ENCODE assay signal across 18 mouse cellular contexts in genomic region chr3:27610547-27610946, GRCm38 (mm10).
DNase-seq lines count a peak whose midpoint lies in the region; ATAC-seq and TF ChIP-seq lines count a peak whose summit lies in the region.
"Had no signal": no experiment of that assay in that cellular context is flagged by ENCODE, and none has a peak within 500 bp of the region (broad histone marks: within the 10 kb centered on the region; RNA-seq: fewer than 3 reads in every experiment).

No protein-coding gene starts in this region.

- H3K9me3 ChIP-seq in embryonic facial prominence, embryonic 14.5 days (ENCODE audit: control insufficient read depth, low read length): no peaks in the 10 kb centered on the region
- H3K9me3 ChIP-seq in embryonic facial prominence, embryonic 10.5 days: no peaks in the 10 kb centered on the region
- no peaks in the 10 kb centered on the region for H3K9me3 ChIP-seq in hindbrain, embryonic 10.5 days
- no peaks in the 10 kb centered on the region for H3K9me3 ChIP-seq in hindbrain, embryonic 13.5 days
- no peaks in the 10 kb centered on the region for H3K9me3 ChIP-seq in kidney, embryonic 15.5 days (replicated peaks)
- H3K9me3 ChIP-seq in limb, embryonic 13.5 days: no peaks in the 10 kb centered on the region
- no peaks in the 10 kb centered on the region for H3K9me3 ChIP-seq in stomach, postnatal 0 days (ENCODE audit: control insufficient read depth, low read length)
- H3K9me3 ChIP-seq: forebrain, embryonic 15.5 days; midbrain, embryonic 12.5 days; neural tube, embryonic 13.5 days; stomach, embryonic 15.5 days had no signal

- H3K4me3 ChIP-seq in embryonic facial prominence, embryonic 14.5 days (ENCODE audit: low read depth, low read length): no peak overlapping the region
- no peak overlapping the region for H3K4me3 ChIP-seq in embryonic facial prominence, embryonic 10.5 days
- H3K4me3 ChIP-seq in hindbrain, embryonic 10.5 days: no peak overlapping the region
- H3K4me3 ChIP-seq in hindbrain, embryonic 13.5 days: no peak overlapping the region
- no peak overlapping the region for H3K4me3 ChIP-seq in kidney, embryonic 15.5 days (replicated peaks)
- H3K4me3 ChIP-seq in limb, embryonic 13.5 days: no peak overlapping the region
- no peak overlapping the region for H3K4me3 ChIP-seq in stomach, postnatal 0 days (ENCODE audit: low read depth, low read length)
- H3K4me3 ChIP-seq: forebrain, embryonic 15.5 days; midbrain, embryonic 12.5 days; neural tube, embryonic 13.5 days; stomach, embryonic 15.5 days had no signal

- ATAC-seq in embryonic facial prominence, embryonic 14.5 days (ENCODE audit: low read depth): no peak
- ATAC-seq in hindbrain, embryonic 13.5 days (ENCODE audit: low FRiP score): no peak
- no peak for ATAC-seq in kidney, embryonic 15.5 days (replicated peaks; ENCODE audit: low FRiP score)
- no peak for ATAC-seq in limb, embryonic 13.5 days (ENCODE audit: low FRiP score, low read depth)
- no peak for ATAC-seq in stomach, postnatal 0 days (ENCODE audit: low FRiP score, low TSS enrichment)
- ATAC-seq: forebrain, embryonic 15.5 days had no signal

- no peak for TF ChIP-seq CTCF in stomach, postnatal 0 days (IDR thresholded peaks at IDR 0.05; ENCODE audit: low read depth)

- DNase-seq in embryonic facial prominence, embryonic 14.5 days (ENCODE audit: low spot score): no peak
- no peak for DNase-seq in embryonic facial prominence, embryonic 10.5 days (ENCODE audit: low spot score)
- no peak for DNase-seq in hindbrain, embryonic 10.5 days (ENCODE audit: low spot score)
- DNase-seq in stomach, postnatal 0 days (ENCODE audit: low spot score): no peak
- no peak for DNase-seq in right cerebral cortex, adult 18-20 months
- DNase-seq: cerebellum, adult 9-10 months; embryo, embryonic 11 days; heart, postnatal 4 days; lung, adult 18-20 months; lung, postnatal 36 days; right cerebral cortex, postnatal 14 days had no signal

- TF ChIP-seq EP300 in stomach, postnatal 0 days (optimal IDR thresholded peaks at IDR 0.05): no peak

- no peaks in the 10 kb centered on the region for H3K27me3 ChIP-seq in embryonic facial prominence, embryonic 14.5 days (replicated peaks; ENCODE audit: control insufficient read depth, insufficient read depth, low read length)
- no peaks in the 10 kb centered on the region for H3K27me3 ChIP-seq in embryonic facial prominence, embryonic 10.5 days (replicated peaks; ENCODE audit: low read depth, poor library complexity, severe bottlenecking)
- H3K27me3 ChIP-seq in hindbrain, embryonic 10.5 days (ENCODE audit: insufficient read depth, poor library complexity, severe bottlenecking): no peaks in the 10 kb centered on the region
- H3K27me3 ChIP-seq in hindbrain, embryonic 13.5 days: no peaks in the 10 kb centered on the region
- no peaks in the 10 kb centered on the region for H3K27me3 ChIP-seq in kidney, embryonic 15.5 days
- no peaks in the 10 kb centered on the region for H3K27me3 ChIP-seq in limb, embryonic 13.5 days
- no peaks in the 10 kb centered on the region for H3K27me3 ChIP-seq in stomach, postnatal 0 days (ENCODE audit: control insufficient read depth, insufficient read depth, low read length)
- H3K27me3 ChIP-seq: forebrain, embryonic 15.5 days; midbrain, embryonic 12.5 days; neural tube, embryonic 13.5 days; stomach, embryonic 15.5 days had no signal

- H3K36me3 ChIP-seq in embryonic facial prominence, embryonic 14.5 days (ENCODE audit: control insufficient read depth, insufficient read depth, low read length): 0 out of 2 replicates have a peak, but pooled peaks cover 3% of the 10 kb centered on the region
- no peaks in the 10 kb centered on the region for H3K36me3 ChIP-seq in embryonic facial prominence, embryonic 10.5 days (replicated peaks)
- H3K36me3 ChIP-seq in hindbrain, embryonic 10.5 days: no peaks in the 10 kb centered on the region
- no peaks in the 10 kb centered on the region for H3K36me3 ChIP-seq in hindbrain, embryonic 13.5 days
- H3K36me3 ChIP-seq in kidney, embryonic 15.5 days: peaks cover 11% of the 10 kb centered on the region
- H3K36me3 ChIP-seq in limb, embryonic 13.5 days: peaks cover 3% of the 10 kb centered on the region; the same call in 1 of the 2 replicates
- H3K36me3 ChIP-seq in stomach, postnatal 0 days (ENCODE audit: control insufficient read depth, insufficient read depth, low read length): no peaks in the 10 kb centered on the region; the same call in 1 of the 2 replicates
- H3K36me3 ChIP-seq: forebrain, embryonic 15.5 days; midbrain, embryonic 12.5 days; neural tube, embryonic 13.5 days; stomach, embryonic 15.5 days had no signal

- peaks cover 26% of the 10 kb centered on the region for H3K4me1 ChIP-seq in embryonic facial prominence, embryonic 14.5 days (ENCODE audit: control insufficient read depth, insufficient read depth, low read length)
- H3K4me1 ChIP-seq in embryonic facial prominence, embryonic 10.5 days: peaks cover 50% of the 10 kb centered on the region
- peaks cover 51% of the 10 kb centered on the region for H3K4me1 ChIP-seq in hindbrain, embryonic 10.5 days (replicated peaks)
- peaks cover 29% of the 10 kb centered on the region for H3K4me1 ChIP-seq in hindbrain, embryonic 13.5 days (replicated peaks)
- H3K4me1 ChIP-seq in kidney, embryonic 15.5 days: peaks cover 57% of the 10 kb centered on the region
- H3K4me1 ChIP-seq in limb, embryonic 13.5 days: peaks cover 59% of the 10 kb centered on the region
- H3K4me1 ChIP-seq in stomach, postnatal 0 days (replicated peaks; ENCODE audit: control insufficient read depth, insufficient read depth): 0 out of 2 replicates have a peak, but pooled peaks cover 2% of the 10 kb centered on the region

- no peak overlapping the region for H3K4me2 ChIP-seq in embryonic facial prominence, embryonic 14.5 days (ENCODE audit: low read depth, low read length)
- no peak overlapping the region for H3K4me2 ChIP-seq in hindbrain, embryonic 13.5 days
- H3K4me2 ChIP-seq in kidney, embryonic 15.5 days: no peak overlapping the region
- no peak overlapping the region for H3K4me2 ChIP-seq in limb, embryonic 13.5 days (replicated peaks)
- no peak overlapping the region for H3K4me2 ChIP-seq in stomach, postnatal 0 days (replicated peaks; ENCODE audit: low read depth)
- H3K4me2 ChIP-seq: forebrain, embryonic 15.5 days; midbrain, embryonic 12.5 days; neural tube, embryonic 13.5 days; stomach, embryonic 15.5 days had no signal

- H3K27ac ChIP-seq in embryonic facial prominence, embryonic 14.5 days (replicated peaks; ENCODE audit: low read depth, low read length): peak overlapping the region; percentile 6; the same call in 1 of the 2 replicates
- H3K27ac ChIP-seq in embryonic facial prominence, embryonic 10.5 days (replicated peaks): no peak overlapping the region
- H3K27ac ChIP-seq in hindbrain, embryonic 10.5 days: peak overlapping the region; percentile 50; the same call in 1 of the 2 replicates
- H3K27ac ChIP-seq in hindbrain, embryonic 13.5 days: no peak overlapping the region
- H3K27ac ChIP-seq in kidney, embryonic 15.5 days: peak overlapping the region; percentile 72
- peak overlapping the region; percentile 69 for H3K27ac ChIP-seq in limb, embryonic 13.5 days
- no peak overlapping the region for H3K27ac ChIP-seq in stomach, postnatal 0 days (replicated peaks)
- H3K27ac ChIP-seq: forebrain, embryonic 15.5 days; midbrain, embryonic 12.5 days; neural tube, embryonic 13.5 days; stomach, embryonic 15.5 days had no signal

- WGBS in embryonic facial prominence, embryonic 14.5 days: 57% methylated on average over 4 of the region's 4 CpGs
- 70% methylated on average over 4 of the region's 4 CpGs for WGBS in embryonic facial prominence, embryonic 10.5 days
- WGBS in hindbrain, embryonic 10.5 days: 87% methylated on average over 4 of the region's 4 CpGs
- WGBS in hindbrain, embryonic 13.5 days: 91% methylated on average over 4 of the region's 4 CpGs
- 58% methylated on average over 4 of the region's 4 CpGs for WGBS in kidney, embryonic 15.5 days
- WGBS in limb, embryonic 13.5 days: 46% methylated on average over 4 of the region's 4 CpGs
- 81% methylated on average over 4 of the region's 4 CpGs for WGBS in stomach, postnatal 0 days

- no peak overlapping the region for H3K9ac ChIP-seq in embryonic facial prominence, embryonic 14.5 days (ENCODE audit: low read depth, low read length)
- H3K9ac ChIP-seq in hindbrain, embryonic 13.5 days: no peak overlapping the region
- H3K9ac ChIP-seq in kidney, embryonic 15.5 days: no peak overlapping the region
- no peak overlapping the region for H3K9ac ChIP-seq in limb, embryonic 13.5 days
- no peak overlapping the region for H3K9ac ChIP-seq in stomach, postnatal 0 days (ENCODE audit: low read length)
- H3K9ac ChIP-seq: forebrain, embryonic 15.5 days; midbrain, embryonic 12.5 days; neural tube, embryonic 13.5 days; stomach, embryonic 15.5 days had no signal

Comparison
In these comparisons a context has a peak if more than half of its experiments do, and no peak if none do; other contexts are left out.
1. H3K27ac ChIP-seq: peak in embryonic facial prominence, embryonic 14.5 days (single experiment), hindbrain, embryonic 10.5 days (single experiment), kidney, embryonic 15.5 days (single experiment) and limb, embryonic 13.5 days (single experiment); none in embryonic facial prominence, embryonic 10.5 days (single experiment), hindbrain, embryonic 13.5 days (single experiment) and stomach, postnatal 0 days (single experiment).